Mouse (Mus musculus) cerebellum, adult 11-12 months (tissue): ENCODE results near the gene Cyb561d2.
A peak's percentile ranks its signal among the peaks of the same experiment; 100 is the strongest.
"Not testable (repeated sequence)": the region's sequence is repeated elsewhere in the genome, so short reads cannot be mapped to it uniquely, and the experiment has no call there.

Experiments
- DNase-seq: peaks from one replicate; pipeline ENCODE4 v3.0.0; 2022

Cyb561d2 gene

DNA sequence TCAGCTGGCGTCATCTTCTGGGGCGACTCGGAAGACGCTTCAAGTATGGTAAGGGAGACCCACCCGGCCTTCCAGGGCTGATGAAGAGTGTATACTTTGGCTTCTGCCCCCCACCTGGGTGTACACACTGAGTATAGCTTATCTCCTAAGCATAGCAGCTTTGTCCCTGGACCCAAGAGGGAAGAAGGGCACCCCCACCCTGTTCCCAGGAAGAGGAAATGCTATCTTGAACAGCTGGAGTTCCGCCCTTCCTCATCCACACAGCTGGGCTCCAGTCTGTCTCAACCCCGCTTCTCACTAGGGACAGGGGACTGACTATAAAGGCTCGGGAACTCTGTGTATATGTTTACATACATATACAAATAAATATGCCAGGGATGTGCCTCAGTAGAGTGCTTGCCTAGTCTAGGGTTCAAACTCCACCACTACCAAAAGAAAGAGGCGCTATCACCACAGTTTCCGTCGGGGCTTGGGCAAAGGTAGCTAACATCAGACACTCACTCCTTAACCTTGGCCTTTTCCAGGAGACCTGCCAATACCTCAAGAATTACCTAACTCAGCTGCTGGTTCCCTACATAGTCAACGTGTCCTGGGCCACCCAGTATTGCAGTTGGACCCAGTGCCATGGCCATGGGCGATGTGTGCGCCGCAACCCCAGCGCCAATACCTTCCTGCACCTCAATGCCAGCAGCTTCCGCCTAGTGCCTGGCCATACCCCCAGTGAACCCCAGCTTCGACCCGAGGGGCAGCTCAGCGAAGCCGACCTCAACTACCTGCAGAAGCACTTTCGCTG, 29.7 kb upstream of the Cyb561d2 start:
- DNase-seq = no peak

DNA sequence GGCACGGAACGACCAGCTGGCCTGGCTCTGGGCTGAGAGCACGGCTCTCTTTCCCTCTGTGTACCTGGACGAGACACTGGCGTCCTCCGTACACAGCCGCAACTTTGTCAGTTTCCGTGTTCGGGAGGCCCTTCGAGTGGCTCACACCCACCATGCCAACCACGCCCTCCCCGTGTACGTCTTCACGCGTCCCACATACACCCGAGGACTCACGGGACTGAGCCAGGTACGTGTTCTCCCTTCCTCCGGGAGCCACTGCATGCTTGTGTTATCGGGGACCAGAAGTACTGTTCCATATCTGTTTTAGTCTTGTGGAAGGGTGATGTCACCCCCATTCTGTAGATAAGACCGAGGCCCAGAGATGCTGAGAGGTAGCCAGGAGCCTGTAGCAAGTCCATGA, 28.9 kb upstream of the Cyb561d2 start:
- DNase-seq = no peak

DNA sequence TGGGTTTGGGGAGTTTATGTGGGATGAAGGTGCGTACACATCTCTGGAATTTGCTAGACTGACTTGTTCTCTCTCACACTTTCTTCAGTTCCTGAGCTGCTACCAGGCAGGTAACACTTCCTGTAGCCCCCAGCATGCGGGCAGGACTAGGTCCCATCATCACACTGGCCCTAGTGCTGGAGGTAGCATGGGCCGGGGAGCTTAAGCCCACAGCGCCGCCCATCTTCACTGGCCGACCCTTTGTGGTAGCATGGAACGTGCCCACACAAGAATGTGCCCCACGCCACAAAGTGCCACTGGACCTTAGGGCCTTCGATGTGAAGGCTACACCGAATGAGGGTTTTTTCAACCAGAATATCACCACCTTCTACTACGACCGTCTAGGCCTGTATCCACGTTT, 28.0 kb upstream of the Cyb561d2 start:
- DNase-seq = no peak

DNA sequence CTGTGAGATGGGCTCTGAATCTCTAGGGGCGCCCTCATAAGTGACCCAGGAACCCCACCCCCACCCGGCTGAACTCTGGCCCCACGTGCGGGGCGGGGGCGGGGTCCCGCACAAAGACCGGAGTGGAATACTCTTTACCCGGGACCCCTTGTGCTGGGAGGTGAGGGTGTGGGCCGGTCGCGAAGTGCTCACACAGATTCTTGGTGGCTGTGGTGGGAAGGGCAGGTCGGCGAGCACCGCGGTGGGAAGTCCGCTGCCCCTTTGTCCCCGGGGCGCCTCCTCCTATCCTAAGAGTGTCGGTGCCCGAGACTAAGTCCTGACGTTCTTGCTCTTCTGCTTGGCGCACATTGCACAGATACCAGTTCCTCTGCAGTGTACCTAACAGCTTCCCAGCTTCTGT, 27.3 kb upstream of the Cyb561d2 start:
- DNase-seq = no peak

DNA sequence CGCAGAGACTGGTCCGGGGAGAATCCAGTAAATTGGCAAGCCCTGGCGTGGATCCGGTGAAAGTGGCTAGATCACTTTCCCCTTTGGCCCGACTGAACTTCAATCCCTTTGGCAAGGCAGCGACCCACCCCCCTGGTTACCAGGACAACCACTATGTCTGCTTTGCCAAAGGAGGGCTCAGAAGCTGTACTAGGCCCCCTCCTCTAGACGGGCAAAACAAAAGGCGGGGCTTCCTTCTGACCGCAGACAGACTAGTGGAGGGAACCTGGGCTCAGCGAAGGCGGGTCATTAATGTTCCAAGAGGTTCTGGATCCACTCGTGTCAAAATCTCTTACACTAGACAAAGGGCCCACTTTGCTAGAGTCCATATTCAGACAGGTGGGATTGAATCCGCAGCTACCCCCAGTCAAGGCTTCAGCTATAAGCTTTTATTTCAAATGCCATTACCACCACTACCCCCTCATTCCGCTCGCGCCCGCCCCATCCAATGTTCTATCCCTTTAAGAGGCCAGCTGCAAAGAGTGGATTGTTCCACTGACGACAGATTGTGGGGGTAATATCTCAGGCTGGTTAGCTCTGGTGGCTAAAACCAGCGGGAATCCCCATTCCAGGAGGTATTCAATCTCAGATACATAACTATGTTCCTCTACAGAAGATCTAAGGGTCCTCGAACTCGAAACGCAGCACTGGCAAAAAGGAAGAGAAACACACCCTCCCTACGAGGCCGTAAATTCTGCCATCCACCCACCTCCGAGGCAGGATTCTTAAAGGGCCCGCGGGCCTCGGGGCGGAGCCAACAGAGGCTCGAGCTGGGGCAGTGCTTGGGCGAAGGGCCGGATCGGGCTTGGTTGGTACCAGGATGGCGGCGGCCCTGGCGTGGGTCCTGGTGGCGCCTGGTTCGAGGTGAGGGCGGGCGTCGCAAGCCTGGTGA, 26.6 kb upstream of the Cyb561d2 start:
- DNase-seq = peak; percentile 84

DNA sequence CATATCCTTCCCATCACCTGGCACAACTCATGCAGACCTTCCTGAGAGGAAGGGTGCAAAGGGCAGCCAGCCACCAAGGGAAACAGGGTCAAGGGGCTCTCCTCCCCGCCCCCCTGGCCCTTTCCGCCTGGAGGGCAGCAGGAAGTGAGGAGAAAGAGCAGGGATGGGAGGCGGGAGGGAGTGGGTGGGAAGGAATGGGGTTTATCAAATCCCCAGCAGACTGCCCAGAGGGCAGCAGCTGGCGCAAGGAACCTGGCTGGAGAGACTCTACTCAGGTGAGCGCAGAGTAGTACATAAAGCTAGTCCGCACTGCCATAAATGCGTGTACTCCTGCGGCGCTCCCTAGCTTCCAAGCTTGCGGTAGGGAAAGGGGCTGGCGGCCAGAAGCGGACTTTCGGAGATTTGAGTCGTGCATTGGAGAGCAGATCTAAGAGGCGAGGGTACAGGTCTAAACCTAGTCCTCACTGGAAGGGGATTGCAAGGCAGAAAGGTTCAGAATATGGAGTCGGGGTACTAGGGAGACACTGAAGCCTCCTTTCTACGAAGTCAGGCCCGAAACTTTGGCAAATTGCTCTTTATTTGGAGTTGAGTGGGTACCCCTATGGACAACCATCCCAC, 25.8 kb upstream of the Cyb561d2 start, which contains the start of gene Hyal2:
TSS of gene Hyal2 (plus strand) at position 244 of the 618 bp plus-strand sequence.
- DNase-seq = no peak

DNA sequence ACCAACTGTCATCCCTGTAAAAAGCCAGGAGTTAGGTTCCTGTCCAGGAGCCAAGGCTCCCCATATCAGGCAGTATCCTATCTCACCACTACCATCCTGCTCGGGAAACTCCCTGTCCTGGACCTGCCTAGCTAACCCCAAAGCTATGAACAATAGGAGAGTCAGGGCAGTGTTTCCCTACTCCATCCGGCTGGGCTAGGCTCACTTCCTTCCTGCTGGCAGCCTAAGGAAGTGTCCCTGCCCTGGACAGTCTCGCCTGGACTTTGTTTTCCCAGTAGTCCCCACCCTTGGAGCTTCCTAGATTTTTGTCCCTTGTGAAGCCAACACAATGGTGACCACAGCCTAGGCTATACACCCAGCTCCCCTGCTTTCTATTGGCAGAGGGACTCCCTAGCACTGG, 24.9 kb upstream of the Cyb561d2 start:
- no peak for DNase-seq

DNA sequence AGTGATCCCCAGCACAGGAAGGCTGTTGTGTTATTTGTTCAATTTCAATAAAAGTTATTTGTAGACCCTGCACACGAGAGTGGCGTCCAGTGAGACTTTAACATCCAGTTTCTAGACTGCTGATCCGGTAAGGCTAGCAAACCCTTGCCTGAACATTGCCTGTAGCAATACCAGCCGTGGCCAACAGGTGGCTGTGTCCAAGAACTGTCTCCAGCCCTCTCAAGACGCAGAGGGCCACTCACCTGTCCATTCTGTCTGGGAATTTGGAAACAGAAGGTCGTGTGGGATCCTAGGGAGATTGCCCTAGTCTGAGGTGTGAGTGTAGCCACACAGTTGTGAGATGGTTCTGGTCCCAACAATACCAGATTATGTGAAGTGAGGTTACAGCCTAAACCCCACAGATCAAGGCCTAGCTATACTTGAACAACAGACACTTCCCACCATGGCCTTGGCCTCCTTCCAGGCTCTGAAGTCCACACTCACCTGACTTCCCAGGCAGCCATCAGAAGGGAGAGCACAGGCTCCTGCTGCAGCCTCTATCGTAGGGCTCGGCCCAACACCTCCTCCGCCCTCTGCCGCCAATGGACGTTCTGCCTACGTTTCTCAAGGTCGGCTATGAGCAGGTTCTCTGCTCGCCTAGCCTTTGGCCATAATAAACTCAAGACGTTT, 24.2 kb upstream of the Cyb561d2 start:
- DNase-seq = peak; percentile 79

DNA sequence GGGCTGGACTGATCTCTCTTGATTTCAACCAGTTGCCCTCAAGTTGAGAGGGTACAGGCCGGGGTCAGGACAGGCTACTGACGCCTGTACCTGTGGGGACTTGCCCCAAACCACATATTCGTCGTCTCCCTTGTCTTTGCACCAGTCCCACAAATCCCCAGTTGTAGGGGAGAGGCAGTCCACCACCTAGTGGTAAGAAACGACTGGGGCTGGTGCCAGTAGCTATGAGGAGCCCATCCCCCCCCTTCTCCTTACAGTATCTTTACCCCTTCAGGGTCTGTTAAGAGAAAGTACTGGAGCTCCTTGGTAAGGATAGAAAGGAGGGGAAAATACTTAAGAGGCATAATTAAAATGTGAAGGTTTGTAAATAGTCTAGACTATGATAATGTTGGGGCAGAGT, 23.6 kb upstream of the Cyb561d2 start:
- not testable (repeated sequence) for DNase-seq

DNA sequence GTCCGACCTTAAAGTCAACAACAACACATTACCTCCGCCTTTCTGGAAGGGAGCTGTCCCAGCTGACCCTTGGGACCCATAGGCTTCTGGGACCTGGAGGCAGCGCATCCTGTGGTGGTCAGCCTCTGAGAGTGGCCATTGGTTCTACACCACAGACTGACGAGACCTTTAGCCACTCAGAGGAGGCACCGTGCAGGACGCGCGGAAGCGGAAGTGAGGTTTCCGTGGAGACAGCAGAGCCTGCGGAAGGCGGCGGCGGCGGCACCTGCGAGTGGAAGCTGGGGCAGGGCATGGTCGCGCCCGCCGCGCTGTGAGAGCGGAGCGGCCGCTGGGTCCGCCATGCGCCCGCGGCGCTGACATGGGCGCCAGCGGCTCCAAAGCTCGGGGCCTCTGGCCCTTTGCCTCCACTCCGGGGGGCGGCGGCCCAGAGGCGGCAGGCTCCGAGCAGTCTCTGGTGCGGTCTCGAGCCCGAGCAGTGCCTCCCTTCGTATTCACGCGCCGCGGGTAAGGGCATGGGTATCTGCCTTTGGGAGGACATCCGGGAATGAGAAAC, 21.1 kb upstream of the Cyb561d2 start, which contains the start of gene Tusc2:
TSS of gene Tusc2 (plus strand) at position 227 of the 553 bp plus-strand sequence.
- peak; percentile 95 for DNase-seq

DNA sequence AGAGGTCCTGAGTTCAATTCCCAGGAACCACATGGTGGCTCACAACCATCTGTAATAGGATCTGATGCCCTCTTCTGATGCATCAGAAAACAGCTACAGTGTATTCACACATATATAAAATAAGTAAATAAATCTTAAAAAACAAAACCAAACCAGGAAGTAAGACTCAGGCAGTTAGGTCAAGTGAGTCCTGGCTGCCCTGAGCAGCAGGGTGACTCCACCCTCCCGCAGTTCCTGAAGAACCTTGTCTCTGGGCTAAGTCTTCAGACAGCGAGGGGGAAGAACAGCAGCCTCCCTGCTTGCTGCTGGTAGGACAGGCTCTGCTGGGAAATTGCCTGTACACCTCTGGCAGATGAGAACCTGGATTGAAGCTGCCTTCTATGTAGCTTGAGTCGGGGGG, 14.4 kb upstream of the Cyb561d2 start:
- DNase-seq = no peak

DNA sequence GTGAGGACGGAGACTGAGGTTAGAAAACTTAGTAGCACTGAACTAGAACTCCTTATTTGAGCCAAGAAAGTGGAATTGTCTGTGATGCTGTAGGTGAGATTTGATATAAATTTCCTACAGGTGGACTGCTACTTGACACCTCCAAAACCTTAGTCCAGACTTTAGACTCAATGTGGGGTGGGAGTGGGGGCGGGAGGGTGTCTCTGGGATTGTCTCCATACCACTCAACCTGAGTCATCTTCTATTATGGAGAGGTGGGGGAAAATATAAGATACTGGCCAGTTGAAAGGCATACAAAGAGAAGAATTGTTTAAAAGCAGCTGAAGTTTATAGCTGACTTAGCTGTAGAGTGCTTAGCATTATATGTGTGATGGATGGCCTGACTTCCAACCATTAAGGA, 13.7 kb upstream of the Cyb561d2 start:
- no peak for DNase-seq

DNA sequence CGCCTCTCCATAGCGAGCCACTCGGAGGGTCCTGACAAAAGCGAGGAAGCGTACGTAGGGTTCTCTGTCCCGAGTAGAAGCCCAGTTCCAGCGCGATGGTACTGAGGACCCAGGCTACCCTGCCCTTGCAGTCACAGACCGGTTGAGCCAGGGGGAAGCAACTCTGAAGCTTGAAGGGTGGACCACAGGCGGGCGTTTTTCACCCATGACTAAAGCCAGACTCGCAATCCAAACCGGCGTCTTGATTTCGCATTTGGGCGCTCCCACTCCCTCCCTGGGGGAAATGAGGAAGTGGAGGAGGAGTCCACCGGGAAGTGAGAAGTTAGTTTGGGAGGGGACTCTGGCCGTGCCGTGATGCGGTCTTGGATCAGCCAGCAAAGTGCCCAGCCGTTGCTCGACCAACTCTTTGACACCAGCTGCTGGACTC, 13.1 kb upstream of the Cyb561d2 start:
- no peak for DNase-seq

DNA sequence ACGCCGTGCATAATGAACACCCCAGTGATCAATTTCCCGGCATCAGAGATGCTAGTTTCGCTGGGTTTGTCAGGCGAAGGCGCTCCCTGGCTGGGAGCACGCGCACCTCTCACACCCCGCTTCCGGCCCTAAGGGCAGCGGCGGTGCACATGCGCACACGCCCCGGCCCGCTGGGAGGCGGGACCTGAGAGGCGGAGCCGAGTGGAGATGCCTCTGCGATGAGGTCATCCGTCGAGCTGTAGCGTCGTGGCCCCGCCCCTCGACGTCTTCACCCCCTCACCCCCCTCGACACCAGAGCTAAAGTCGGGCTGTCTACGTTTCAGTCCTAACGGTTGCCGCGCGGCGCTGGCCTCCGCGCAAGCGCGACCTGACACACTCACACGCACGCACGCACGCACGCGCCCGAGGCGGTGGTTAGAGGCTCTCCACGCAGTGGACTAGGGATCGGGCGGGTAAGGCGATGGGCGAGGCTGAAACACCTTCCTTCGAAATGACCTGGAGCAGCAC, 12.4 kb upstream of the Cyb561d2 start:
- peak; percentile 96 for DNase-seq

DNA sequence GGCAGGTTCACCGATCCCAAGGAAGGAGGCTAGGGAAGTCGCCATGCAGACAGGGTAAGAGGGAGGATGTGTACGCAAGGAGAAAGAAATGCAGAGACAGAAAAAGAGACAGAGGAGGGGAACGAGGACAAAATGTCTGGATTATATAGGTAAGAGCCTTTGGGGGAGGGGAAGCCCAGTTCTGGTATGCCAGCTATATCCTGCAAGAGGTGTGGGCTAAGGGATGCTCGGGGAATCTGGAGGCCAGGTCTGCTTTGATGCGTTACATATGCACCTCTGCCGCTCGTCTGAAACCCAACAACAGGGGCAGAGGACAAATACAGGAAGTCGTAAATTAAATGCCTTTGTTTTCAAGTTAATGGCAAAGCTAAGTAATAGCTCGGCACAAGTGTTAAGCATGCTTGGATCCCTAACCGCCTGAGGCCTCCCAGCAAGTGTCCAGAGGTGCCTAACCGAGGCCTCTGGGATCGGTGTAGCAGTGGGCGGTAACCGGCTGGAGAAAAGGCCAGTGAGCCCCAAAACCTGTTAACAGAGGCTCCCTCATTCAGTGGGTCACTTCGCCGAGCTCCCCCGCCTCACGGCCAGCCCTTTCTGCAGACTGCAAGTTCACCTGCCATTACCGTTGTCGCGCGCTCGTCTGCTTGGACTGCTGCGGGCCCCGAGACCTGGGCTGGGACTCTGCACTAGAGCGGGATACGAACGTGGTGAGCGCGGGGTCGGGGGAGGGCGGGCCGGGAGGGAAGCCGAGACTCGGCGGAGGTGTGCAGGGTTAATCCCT, 11.7 kb upstream of the Cyb561d2 start:
- peak; percentile 75 for DNase-seq

DNA sequence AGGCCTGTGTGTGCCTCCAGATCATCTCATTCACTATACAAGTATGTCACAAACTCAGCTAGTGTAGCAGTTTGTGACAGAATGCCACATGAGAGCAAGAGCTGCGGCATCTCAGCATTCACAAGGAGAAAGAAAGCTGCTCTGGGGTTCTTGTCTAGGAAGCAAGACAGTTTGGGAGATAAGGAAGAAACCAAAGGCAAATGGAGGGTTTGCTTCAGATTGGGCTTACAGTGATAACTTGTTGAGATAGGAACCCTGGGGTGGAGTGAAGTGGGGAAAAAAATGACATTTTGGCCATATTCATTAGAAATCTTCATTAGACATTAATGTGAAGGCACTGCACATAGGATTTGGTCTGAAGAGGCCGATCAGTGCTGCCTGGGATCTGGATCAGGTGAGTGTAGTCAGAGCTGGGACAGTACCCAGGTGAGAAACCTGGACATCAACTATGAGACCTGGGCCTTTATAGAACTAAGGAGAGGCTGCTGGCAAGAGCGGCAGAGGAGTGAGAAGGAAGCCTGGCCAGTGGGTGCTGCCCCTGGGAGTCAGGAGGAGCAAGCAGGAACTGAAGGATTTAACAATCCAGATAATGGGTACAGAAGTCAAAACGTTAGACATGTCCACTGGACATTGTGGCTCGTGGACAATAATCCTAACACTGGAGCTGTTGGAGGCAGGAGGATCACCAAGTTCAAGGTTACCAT, 10.8 kb upstream of the Cyb561d2 start:
- no peak for DNase-seq

DNA sequence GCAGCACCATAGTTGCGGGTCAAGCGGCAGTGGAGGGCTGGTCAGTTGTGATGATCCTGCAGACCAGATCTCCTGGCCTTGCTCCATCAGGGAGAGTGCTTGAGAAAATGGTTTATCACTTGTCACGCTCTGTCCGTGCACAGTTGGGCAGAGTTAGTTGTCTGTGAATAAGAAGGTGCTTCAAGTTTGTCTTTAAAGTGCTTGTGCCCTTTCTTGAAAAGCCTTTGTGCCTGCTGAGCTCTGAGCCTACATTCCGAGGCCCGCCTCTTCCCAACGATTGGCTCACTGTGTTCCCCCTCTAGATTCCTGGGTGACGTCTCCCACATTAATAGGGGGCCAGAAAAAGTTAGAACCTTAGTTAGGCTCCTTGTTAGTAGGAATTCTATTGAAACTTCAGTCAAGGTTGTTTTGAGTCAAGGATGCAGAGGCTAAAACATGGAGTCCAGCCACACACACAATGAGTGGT, 9.9 kb upstream of the Cyb561d2 start:
- DNase-seq = no peak

DNA sequence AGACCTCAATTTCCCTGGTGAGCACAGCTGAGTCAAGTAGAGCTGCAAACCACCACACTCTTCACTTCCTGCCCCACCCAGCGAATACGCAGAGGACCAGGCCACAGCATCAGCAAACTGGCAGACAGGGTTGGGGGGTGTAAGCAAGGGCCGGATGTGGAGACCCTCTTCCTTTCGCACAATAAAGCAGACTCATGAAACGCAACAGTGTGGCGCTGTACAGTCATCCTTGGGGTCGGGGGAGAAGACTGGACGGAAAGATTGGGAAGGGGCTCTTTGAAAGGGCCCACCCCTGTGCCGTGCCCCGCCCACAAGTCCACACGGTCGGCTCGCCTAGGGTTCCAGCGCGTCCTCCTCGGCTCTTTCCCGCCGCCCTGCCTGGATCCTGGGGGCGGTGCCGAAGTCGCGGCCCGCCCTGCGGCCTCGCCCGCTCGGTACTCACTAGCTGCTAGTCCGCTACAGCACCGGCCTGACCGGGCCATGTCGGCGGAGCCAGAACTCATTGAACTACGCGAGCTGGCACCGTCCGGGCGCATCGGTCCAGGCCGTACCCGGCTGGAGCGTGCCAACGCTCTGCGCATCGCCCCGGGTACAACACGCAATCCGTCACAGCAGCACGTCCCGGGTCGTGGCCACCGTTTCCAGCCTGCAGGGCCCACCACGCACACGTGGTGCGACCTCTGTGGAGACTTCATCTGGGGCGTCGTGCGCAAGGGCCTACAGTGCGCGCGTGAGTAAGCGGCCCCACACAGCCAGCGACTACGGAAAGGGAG, 9.3 kb upstream of the Cyb561d2 start, which contains the start of gene Rassf1:
TSS of gene Rassf1 (plus strand) at position 439 of the 773 bp plus-strand sequence.
- no peak for DNase-seq

DNA sequence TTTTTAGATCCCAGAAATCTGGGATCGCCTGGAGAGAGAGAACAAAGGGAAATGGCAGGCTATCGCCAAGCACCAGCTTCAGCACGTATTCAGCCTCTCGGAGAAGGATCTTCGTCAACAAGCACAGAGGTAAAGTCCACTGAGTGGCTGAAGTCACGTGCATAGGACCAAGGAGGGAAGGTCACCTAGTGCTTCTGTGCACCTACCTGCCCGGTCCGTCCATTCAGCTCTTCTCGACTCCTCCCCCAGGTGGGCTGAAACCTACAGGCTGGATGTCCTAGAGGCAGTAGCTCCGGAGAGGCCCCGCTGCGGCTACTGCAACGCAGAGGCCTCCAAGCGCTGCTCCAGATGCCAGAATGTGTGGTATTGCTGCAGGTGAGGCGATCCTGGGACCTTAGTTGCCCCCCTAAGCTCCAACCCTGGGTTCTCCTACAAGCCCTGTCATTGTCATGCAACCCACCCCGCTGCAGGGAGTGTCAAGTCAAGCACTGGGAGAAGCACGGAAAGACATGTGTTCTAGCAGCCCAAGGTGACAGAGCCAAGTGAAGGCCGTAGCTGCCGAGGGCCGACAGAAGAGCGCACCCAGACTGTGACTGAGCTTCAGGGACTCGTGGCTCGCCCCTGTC, 8.6 kb upstream of the Cyb561d2 start:
- no peak for DNase-seq
